Mouse (Mus musculus) lung, adult 2 months (tissue): ENCODE data around the gene Hs2st1. TPM values are rescaled to one million over a fixed set of nuclear protein-coding genes. Genes with fewer than 3 reads are reported as not detected.

ENCODE experiments used
- DNase-seq: peaks from one replicate; pipeline ENCODE4 v3.0.0; 2022
- H3K4me1 ChIP-seq: fragments of 200-500 bp; 2 replicates; pipeline ENCODE4 v1.6.1; 2011; ENCODE audit warnings: low read length; ENCODE audit not compliant: control insufficient read depth, insufficient read depth
- H3K4me3 ChIP-seq: fragments of 200-500 bp; replicated peaks from 2 replicates; pipeline ENCODE3; 2011; ENCODE audit warnings: low read depth, mild to moderate bottlenecking, control low read depth, low read length; ENCODE audit errors: extremely low read depth
- CTCF ChIP-seq: fragments of 200-500 bp; IDR thresholded peaks from 2 replicates; pipeline ENCODE4 v1.5.1; 2011; ENCODE audit warnings: mild to moderate bottlenecking, low read length, control low read depth; ENCODE audit not compliant: insufficient read depth
- POLR2A ChIP-seq: fragments of 200-500 bp; IDR thresholded peaks from 2 replicates; pipeline ENCODE4 v1.6.1; 2011; ENCODE audit warnings: low read depth, mild to moderate bottlenecking, control low read depth, low read length, borderline replicate concordance; ENCODE audit errors: extremely low read depth
- WGBS: fragments of 180-500 bp; shearing (Covaris S2); methylation state at CpG from one replicate; pipeline ENCODE4 v1.1.7; 2018; 5-methylcytosine and 5-hydroxymethylcytosine counted together
- polyA plus RNA-seq: library from polyadenylated mRNA; depleted of rRNA; stranded (reverse); fragments of >200 nt; gene quantifications from 2 replicates; pipeline ENCODE4 v1.2.3, GENCODE M21; 2012

Hs2st1 gene
- polyA plus RNA-seq, 1 experiment, result 28.4 TPM

- H3K4me1 ChIP-seq, result peaks cover 24% of the 10 kb centered on the region
- WGBS, result 63% methylated on average over 7 of the region's 7 CpGs
- TF ChIP-seq CTCF (no peak), POLR2A (no peak)
- no peak for DNase-seq
- no peak overlapping the region for H3K4me3 ChIP-seq
Observed at GRCm38 (mm10) chr3:144586731-144587130, 16.8 kb upstream of the Hs2st1 start.

GRCm38 (mm10) chr3:144584789-144585553 lies 15.0 kb upstream of the Hs2st1 start:
- DNase-seq, result no peak
- TF ChIP-seq CTCF (no peak), POLR2A (no peak)
- Histone ChIP-seq H3K4me1 (peaks cover 24% of the 10 kb centered on the region), H3K4me3 (no peak overlapping the region)
- 61% methylated on average over 6 of the region's 6 CpGs for WGBS

GRCm38 (mm10) chr3:144583789-144584188 lies 13.8 kb upstream of the Hs2st1 start:
- WGBS, result 31% methylated on average over 5 of the region's 5 CpGs
- H3K4me3 ChIP-seq, result no peak overlapping the region

GRCm38 (mm10) chr3:144582306-144582705 lies 12.3 kb upstream of the Hs2st1 start:
- no peak overlapping the region for H3K4me3 ChIP-seq
- no peak for DNase-seq
- no peak for TF ChIP-seq POLR2A
- TF ChIP-seq CTCF, result no peak
- WGBS, result 68% methylated on average over 4 of the region's 4 CpGs
- H3K4me1 ChIP-seq, result peaks cover 29% of the 10 kb centered on the region

More at GRCm38 (mm10) chr3:144583789-144584188, 13.8 kb upstream of the Hs2st1 start:
- peaks cover 27% of the 10 kb centered on the region for H3K4me1 ChIP-seq
- TF ChIP-seq CTCF, result no peak
- TF ChIP-seq POLR2A, result no peak
- no peak for DNase-seq

GRCm38 (mm10) chr3:144581842-144582241 lies 11.9 kb upstream of the Hs2st1 start:
- Histone ChIP-seq H3K4me3 (no peak overlapping the region), H3K4me1 (peaks cover 26% of the 10 kb centered on the region)
- 49% methylated on average over 3 of the region's 3 CpGs for WGBS
- DNase-seq, result no peak
- TF ChIP-seq POLR2A (no peak), CTCF (no peak)

- Histone ChIP-seq H3K4me1 (peaks cover 20% of the 10 kb centered on the region), H3K4me3 (no peak overlapping the region)
- no peak for DNase-seq
- TF ChIP-seq POLR2A, result no peak
- WGBS, result 61% methylated on average over 7 of the region's 7 CpGs
Observed at GRCm38 (mm10) chr3:144580281-144580680, 10.3 kb upstream of the Hs2st1 start.

- 62% methylated on average over 5 of the region's 5 CpGs for WGBS
- DNase-seq, result no peak
- TF ChIP-seq CTCF, result no peak
- no peak for TF ChIP-seq POLR2A
- Histone ChIP-seq H3K4me1 (peaks cover 20% of the 10 kb centered on the region), H3K4me3 (no peak overlapping the region)
Observed at GRCm38 (mm10) chr3:144579796-144580195, 9.8 kb upstream of the Hs2st1 start.

- no peak for TF ChIP-seq POLR2A
- no peak for TF ChIP-seq CTCF
- DNase-seq, result no peak
- 85% methylated on average over 4 of the region's 4 CpGs for WGBS
Observed at GRCm38 (mm10) chr3:144578921-144579320, 8.9 kb upstream of the Hs2st1 start.

GRCm38 (mm10) chr3:144577366-144578340 lies 7.7 kb upstream of the Hs2st1 start:
- no peak for DNase-seq
- TF ChIP-seq POLR2A (no peak), CTCF (no peak)
- Histone ChIP-seq H3K4me3 (no peak overlapping the region), H3K4me1 (peaks cover 19% of the 10 kb centered on the region)
- WGBS, result 60% methylated on average over 10 of the region's 10 CpGs

More at GRCm38 (mm10) chr3:144578921-144579320, 8.9 kb upstream of the Hs2st1 start:
- no peak overlapping the region for H3K4me3 ChIP-seq
- peaks cover 17% of the 10 kb centered on the region for H3K4me1 ChIP-seq
